Mouse (Mus musculus) adrenal gland, postnatal 36 days (tissue): Measurements from ENCODE around the gene Klhdc8b. TPM values are rescaled to one million over a fixed set of nuclear protein-coding genes. Genes with fewer than 3 reads are reported as not detected.
A peak's percentile ranks its signal among the peaks of the same experiment; 100 is the strongest.

Source experiments
- DNase-seq, 2 experiments: peaks; one replicate each; pipeline ENCODE4 v3.0.0; 2021; ENCODE audit warnings: mixed read lengths in 1 of 2
- long read RNA-seq, 2 experiments: library from polyadenylated mRNA; stranded (forward); transcript quantifications; one replicate each; pipeline ENCODE4 v2.0.0; 2021; ENCODE audit warnings: borderline sequencing depth in 2 of 2
- total RNA-seq, 2 experiments: library from RNA; stranded (reverse); gene quantifications; 2 replicates each; pipeline ENCODE4 v1.2.3; 2021

The Klhdc8b gene
- 10 to 100 TPM; 20.1 to 21.5 TPM for total RNA-seq
- long read RNA-seq, experiment 1, transcript Klhdc8b-201 (6 exons, 1,897 nt): major isoform, 17 of 49 reads
- long read RNA-seq, experiment 1, partial matches to known transcripts: 8 of 49 reads
- long read RNA-seq, experiment 1, other reads (novel, unspliced or antisense): 22 of 49 reads
- long read RNA-seq, experiment 2, transcript Klhdc8b-201 (6 exons, 1,897 nt): major isoform, 15 of 29 reads
- long read RNA-seq, experiment 2, partial matches to known transcripts: 3 of 29 reads
- long read RNA-seq, experiment 2, other reads (novel, unspliced or antisense): 10 of 29 reads

GRCm38 (mm10) chr9:108461181-108461631 lies at the start of gene Klhdc8b:
Klhdc8b (minus strand) TSS chr9:108461581.
- no peak for DNase-seq

- no peak for DNase-seq
Observed at GRCm38 (mm10) chr9:108508776-108509175, 47.4 kb upstream of the Klhdc8b start.

- DNase-seq: peak; percentile 94 to 95
Observed at GRCm38 (mm10) chr9:108507619-108508434, 46.4 kb upstream of the Klhdc8b start, which contains the start of gene Qars. Qars (plus strand) TSS chr9:108507706.

- no peak for DNase-seq
Observed at GRCm38 (mm10) chr9:108506901-108507300, 45.5 kb upstream of the Klhdc8b start.

GRCm38 (mm10) chr9:108499943-108500342 lies 38.6 kb upstream of the Klhdc8b start:
- no peak for DNase-seq

- DNase-seq: no peak
Observed at GRCm38 (mm10) chr9:108499231-108499630, 37.9 kb upstream of the Klhdc8b start.

GRCm38 (mm10) chr9:108494905-108495304 lies 33.5 kb upstream of the Klhdc8b start:
- no peak for DNase-seq

GRCm38 (mm10) chr9:108494146-108494825 lies 32.9 kb upstream of the Klhdc8b start:
- DNase-seq: no peak

- DNase-seq: no peak
Observed at GRCm38 (mm10) chr9:108493246-108493645, 31.9 kb upstream of the Klhdc8b start.

- peak; percentile 87 to 91 for DNase-seq
Observed at GRCm38 (mm10) chr9:108492043-108492750, 30.8 kb upstream of the Klhdc8b start.

GRCm38 (mm10) chr9:108491286-108491580 lies 29.9 kb upstream of the Klhdc8b start:
- no peak for DNase-seq

GRCm38 (mm10) chr9:108490559-108491285 lies 29.3 kb upstream of the Klhdc8b start, which contains the start of gene Usp19:
Usp19 (plus strand) TSS chr9:108490602.
- peak; percentile 97 to 98 for DNase-seq

- no peak for DNase-seq
Observed at GRCm38 (mm10) chr9:108489702-108490558, 28.5 kb upstream of the Klhdc8b start.

GRCm38 (mm10) chr9:108489215-108489614 lies 27.8 kb upstream of the Klhdc8b start:
- no peak for DNase-seq

GRCm38 (mm10) chr9:108488403-108488802 lies 27.0 kb upstream of the Klhdc8b start:
- DNase-seq: no peak

- DNase-seq: no peak
Observed at GRCm38 (mm10) chr9:108486973-108487530, 25.7 kb upstream of the Klhdc8b start.

- no peak for DNase-seq
Observed at GRCm38 (mm10) chr9:108485301-108485875, 24.0 kb upstream of the Klhdc8b start.

- no peak for DNase-seq
Observed at GRCm38 (mm10) chr9:108484021-108484420, 22.6 kb upstream of the Klhdc8b start.

GRCm38 (mm10) chr9:108483051-108483790 lies 21.8 kb upstream of the Klhdc8b start:
- no peak for DNase-seq
